Mouse (Mus musculus): ENCODE results near the gene Olfr610.
"Not testable (repeated sequence)": the region's sequence is repeated elsewhere in the genome, so short reads cannot be mapped to it uniquely, and the experiment has no call there.

Olfr610 gene

GRCm38 (mm10) chr7:103512022-103512421, at the start of gene Olfr610:
TSS of gene Olfr610 (minus strand) at chr7:103512122.
- DNase-seq (ENCODE audit: low spot score): no peak

- no peak for DNase-seq (ENCODE audit: low spot score)
These were observed 43.9 kb upstream of the Olfr610 start, which contains the start of gene Olfr615 for GRCm38 (mm10) chr7:103555779-103556178. TSS of gene Olfr615 (plus strand) at chr7:103556079.

GRCm38 (mm10) chr7:103547774-103548173, 35.9 kb upstream of the Olfr610 start, which contains the start of gene Olfr613:
TSS of gene Olfr613 (plus strand) at chr7:103548074.
- DNase-seq (ENCODE audit: low spot score): no peak

- DNase-seq (ENCODE audit: low spot score): not testable (repeated sequence)
These were observed 30.7 kb upstream of the Olfr610 start, which contains the start of gene Olfr612 for GRCm38 (mm10) chr7:103542617-103543016. TSS of gene Olfr612 (minus strand) at chr7:103542717.

GRCm38 (mm10) chr7:103520746-103521145, 8.8 kb upstream of the Olfr610 start, which contains the start of gene Olfr611:
TSS of gene Olfr611 (minus strand) at chr7:103520846.
- DNase-seq (ENCODE audit: low spot score): not testable (repeated sequence)

- no peak for DNase-seq (ENCODE audit: low spot score)
These were observed 14.0 kb downstream of the Olfr610 start, which contains the start of gene Olfr609 for GRCm38 (mm10) chr7:103497962-103498361. TSS of gene Olfr609 (minus strand) at chr7:103498062.

GRCm38 (mm10) chr7:103477106-103477505, 34.8 kb downstream of the Olfr610 start:
- DNase-seq (ENCODE audit: low spot score): not testable (repeated sequence)

- no peak for DNase-seq (ENCODE audit: low spot score)
These were observed 42.3 kb downstream of the Olfr610 start, which contains the start of gene Olfr608 for GRCm38 (mm10) chr7:103469577-103469976. TSS of gene Olfr608 (plus strand) at chr7:103469877.

GRCm38 (mm10) chr7:103460590-103460989, 51.3 kb downstream of the Olfr610 start:
- DNase-seq (ENCODE audit: low spot score): no peak
